Mouse (Mus musculus) layer of hippocampus, adult 2 months (tissue): ENCODE results near the gene Cnksr1. TPM values are rescaled to one million over a fixed set of nuclear protein-coding genes. Genes with fewer than 3 reads are reported as not detected.

Experiments used
- DNase-seq, 2 experiments: peaks; one replicate each; pipeline ENCODE4 v3.0.0; 2022; ENCODE audit warnings: low spot score in 2 of 2
- H3K27ac ChIP-seq: fragments of 200-600 bp; 2 replicates; pipeline ENCODE4 v1.8.1; 2022
- H3K4me3 ChIP-seq: fragments of 200-600 bp; 2 replicates; pipeline ENCODE4 v1.8.1; 2022; ENCODE audit warnings: mild to moderate bottlenecking
- CTCF ChIP-seq: fragments of 200-600 bp; conservative IDR thresholded peaks from 2 replicates; pipeline ENCODE4 v1.8.1; 2022; ENCODE audit warnings: antibody characterized with exemption, mild to moderate bottlenecking, moderate library complexity
- total RNA-seq, 2 experiments: library from RNA; stranded (reverse); gene quantifications; 2 replicates each; pipeline ENCODE4 v1.2.3; 2021

The Cnksr1 gene
- total RNA-seq, 2 experiments from 2014 or later: 0.38 to 0.66 TPM

DNA sequence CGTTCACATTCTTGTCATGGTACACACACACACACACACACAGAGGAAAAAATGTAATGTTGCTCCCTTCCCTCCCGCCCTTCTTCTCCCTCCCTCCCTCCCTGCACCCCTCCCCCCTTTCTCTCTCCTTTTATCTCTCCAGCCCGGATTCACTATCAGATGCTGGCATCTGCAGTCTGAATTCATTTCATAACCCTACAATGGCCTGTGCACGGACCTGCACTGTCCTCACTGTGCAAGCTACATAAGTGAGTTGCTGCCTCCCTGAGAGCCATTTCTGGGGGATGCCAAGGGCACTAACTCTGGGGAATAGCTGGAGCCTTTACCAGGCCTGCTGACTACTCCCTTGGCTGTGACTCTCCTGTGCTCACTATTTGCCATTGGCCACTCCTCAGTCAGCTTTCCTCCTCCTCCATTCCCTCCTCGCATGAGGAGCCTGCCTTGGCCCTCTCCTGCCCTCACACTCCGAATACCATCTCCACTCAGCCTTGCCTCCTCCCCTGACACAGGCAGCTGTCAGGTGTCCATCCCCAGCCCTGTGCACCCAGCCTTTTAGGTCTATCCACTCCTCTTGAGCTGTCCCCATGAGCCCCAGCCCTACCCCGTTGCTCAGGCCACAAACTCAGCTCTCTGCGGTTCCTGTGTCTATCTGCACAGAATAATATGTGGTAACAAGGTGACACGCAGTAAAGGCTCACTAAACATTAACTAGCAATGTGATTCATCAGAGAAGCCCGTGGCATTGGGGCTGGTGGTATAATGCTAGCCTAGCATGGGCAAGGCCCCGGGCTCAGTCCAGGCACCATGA lies 15.2 kb downstream of the Cnksr1 start:
- Histone ChIP-seq H3K4me3 (no peak overlapping the region), H3K27ac (no peak overlapping the region)
- no peak for DNase-seq
- no peak for TF ChIP-seq CTCF

DNA sequence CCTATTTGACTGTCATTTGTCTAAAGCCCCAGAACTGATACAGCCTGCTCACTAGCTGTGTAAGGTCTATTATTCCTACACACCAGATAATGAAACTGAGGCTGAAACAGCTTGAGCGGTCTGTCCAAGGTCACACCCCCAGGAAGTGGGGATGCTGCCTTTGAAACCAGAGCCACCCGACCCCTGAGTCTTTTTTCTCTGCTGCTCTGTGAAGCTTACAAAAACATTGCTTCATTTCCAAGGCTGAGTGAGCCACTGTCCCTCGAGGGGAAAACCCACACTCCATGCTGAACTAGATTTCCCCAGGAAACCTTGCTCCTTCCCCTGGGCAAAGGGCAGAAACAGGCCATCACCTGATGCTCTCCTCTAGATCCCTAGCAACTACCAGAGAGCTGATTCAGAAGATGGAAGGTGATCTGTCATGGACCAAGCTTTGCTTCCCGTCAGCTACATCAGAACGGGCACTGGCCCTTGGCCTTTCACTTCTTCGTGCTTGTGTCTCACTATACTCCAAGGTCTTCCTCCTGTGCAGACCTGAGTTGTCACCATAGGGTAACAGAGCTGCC lies 31.6 kb downstream of the Cnksr1 start:
- TF ChIP-seq CTCF: no peak

DNA sequence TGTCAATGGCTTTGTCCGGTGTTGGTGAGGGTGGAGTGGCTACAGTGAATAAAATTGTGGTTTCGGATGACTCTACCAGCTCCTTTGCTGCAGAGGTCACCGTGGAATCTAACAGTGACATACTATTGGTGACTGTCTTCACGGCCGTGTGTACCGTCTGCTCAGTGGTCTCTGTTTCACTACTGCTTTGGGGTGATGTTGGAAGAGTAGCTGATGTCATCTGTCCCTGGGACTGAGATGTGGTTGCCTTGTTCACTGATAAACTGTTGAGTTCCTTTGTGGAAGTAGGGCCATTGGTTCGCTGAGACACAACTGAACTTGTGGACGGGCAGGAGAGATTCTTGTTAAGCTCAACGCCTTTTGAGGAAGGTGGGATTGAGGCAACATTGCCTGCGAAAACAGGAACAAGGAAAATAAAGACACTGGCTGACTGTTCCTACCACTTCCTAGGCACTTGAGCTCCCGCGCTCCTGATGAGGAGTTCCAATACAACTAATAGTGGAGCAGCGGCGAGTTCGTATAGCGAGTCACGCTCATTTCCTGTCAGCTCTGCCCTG lies 34.8 kb downstream of the Cnksr1 start:
- no peak for TF ChIP-seq CTCF

More for the DNA sequence above, 31.6 kb downstream of the Cnksr1 start:
- no peak overlapping the region for H3K27ac ChIP-seq
- no peak for DNase-seq
- H3K4me3 ChIP-seq: no peak overlapping the region

DNA sequence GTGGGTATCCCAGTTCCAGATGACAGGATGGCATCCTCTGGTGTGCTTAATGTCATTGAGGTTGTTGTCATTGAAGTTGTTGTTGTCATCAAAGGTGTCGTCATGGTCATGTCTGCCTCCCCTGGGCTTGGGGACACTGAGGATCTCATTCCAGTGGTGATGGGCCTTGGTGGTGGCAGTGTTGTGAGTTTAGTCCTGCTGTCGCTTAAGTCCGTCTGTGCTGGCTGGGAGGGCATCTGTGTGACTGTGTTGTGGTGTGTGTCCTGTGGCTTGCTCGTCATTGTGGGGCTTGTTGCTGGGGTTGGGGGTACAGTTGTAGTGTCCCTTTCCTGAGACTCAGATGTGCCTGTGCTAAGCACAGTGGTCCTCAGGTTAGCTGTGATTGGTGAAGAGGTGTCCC lies 35.3 kb downstream of the Cnksr1 start, which contains the start of gene Gm7534:
TSS of gene Gm7534 (minus strand) at position 101 of the 400 bp plus-strand sequence.
- DNase-seq: no peak
- H3K4me3 ChIP-seq: no peak within 1 kb of the TSS
- no peak within 1 kb of the TSS for H3K27ac ChIP-seq
- no peak for TF ChIP-seq CTCF

More for the DNA sequence above, 34.8 kb downstream of the Cnksr1 start:
- no peak for DNase-seq
- H3K27ac ChIP-seq: no peak overlapping the region
- H3K4me3 ChIP-seq: no peak overlapping the region

DNA sequence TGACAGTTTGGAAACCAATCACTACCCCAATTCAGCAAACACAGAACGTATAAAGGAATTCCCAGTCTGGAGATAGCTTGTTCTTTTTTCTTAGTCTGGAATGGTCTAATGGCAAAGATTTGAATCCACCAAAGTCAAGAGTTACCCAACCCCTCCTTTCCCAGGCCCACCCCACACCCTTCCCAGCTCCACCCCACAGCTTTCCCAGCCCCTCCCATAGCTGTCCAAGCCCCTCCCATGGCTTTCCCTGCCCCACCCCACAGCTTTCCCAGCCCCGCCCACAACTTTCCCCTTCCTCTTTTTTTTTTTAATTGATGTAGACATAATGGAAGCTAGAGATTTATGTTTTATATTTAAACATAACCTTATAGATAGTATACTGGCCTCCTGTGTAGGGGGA lies 38.8 kb downstream of the Cnksr1 start:
- H3K27ac ChIP-seq: no peak overlapping the region
- no peak overlapping the region for H3K4me3 ChIP-seq
- no peak for DNase-seq
- TF ChIP-seq CTCF: no peak

GRCm38 (mm10) chr4:134186268-134186667 lies 51.9 kb downstream of the Cnksr1 start:
- TF ChIP-seq CTCF: no peak
- peak overlapping the region; percentile 72 for H3K4me3 ChIP-seq
- DNase-seq: no peak
- peak overlapping the region; percentile 81 for H3K27ac ChIP-seq

- Histone ChIP-seq H3K27ac (no peak overlapping the region), H3K4me3 (peak overlapping the region; percentile 72; the same call in 1 of the 2 replicates)
- no peak for TF ChIP-seq CTCF
- DNase-seq: no peak
Measured at GRCm38 (mm10) chr4:134185569-134185968, 52.6 kb downstream of the Cnksr1 start.

- DNase-seq: no peak
- Histone ChIP-seq H3K4me3 (no peak overlapping the region), H3K27ac (no peak overlapping the region)
- TF ChIP-seq CTCF: no peak
Measured at GRCm38 (mm10) chr4:134183711-134184110, 54.5 kb downstream of the Cnksr1 start.

DNA sequence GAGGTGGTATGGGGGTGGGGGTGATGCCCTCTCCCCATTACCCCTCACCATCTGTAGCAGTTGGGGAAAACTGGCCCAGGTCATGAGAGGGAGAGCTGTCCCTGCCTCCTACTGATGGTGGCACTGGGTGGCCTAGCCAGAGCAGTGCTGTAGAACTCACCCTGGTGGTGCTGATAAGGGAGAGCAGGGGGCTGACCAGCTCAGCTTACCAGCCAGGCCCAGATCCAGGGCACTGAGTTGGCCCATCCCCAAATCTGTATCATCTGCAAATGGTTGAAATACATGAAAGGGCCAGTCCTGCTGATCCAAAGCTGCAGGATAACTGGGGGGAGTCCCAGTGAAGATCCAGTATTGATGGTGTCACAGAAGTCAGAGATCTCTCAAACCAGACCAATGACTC lies 56.4 kb downstream of the Cnksr1 start:
- H3K4me3 ChIP-seq: no peak overlapping the region
- H3K27ac ChIP-seq: no peak overlapping the region
- DNase-seq: no peak
- no peak for TF ChIP-seq CTCF

DNA sequence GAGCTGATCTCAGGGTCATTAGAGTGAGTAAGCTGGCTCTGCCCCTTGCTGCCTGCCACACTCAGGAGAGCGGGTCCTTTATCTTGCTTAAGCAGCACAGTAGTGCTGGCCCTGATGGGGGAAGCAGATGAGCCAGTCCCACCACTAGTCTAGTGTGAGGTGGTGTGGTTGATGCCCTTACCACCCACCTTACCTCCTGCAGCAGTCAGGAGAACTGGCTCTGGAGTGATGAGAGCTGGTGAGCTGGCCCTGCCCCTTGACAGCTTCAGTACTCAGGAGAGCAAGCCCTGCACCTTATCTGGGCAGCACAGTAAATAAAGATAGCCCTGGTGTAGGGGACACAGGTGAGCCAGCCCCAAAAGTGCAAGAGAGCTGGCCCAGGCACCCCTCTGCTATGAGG lies 57.1 kb downstream of the Cnksr1 start:
- H3K4me3 ChIP-seq: no peak overlapping the region
- no peak for DNase-seq
- no peak for TF ChIP-seq CTCF
- H3K27ac ChIP-seq: no peak overlapping the region

Other genes with a start within 250 kb of the Cnksr1 start
- 10 to 100 TPM; 61.7 to 62.9 TPM for gene Dhdds, start 237.5 kb downstream of the Cnksr1 start, total RNA-seq
- gene Lin28a, start 219.6 kb downstream of the Cnksr1 start, total RNA-seq: not detected
- not detected for gene Zfp683, start 184.6 kb downstream of the Cnksr1 start, total RNA-seq
- gene Crybg2, start 177.6 kb downstream of the Cnksr1 start, total RNA-seq: 1 to 10 TPM; 2.7 to 3.0 TPM
- gene Cd52, start 143.3 kb downstream of the Cnksr1 start, total RNA-seq: 1 to 10 TPM; 1.1 to 3.8 TPM
- gene Ubxn11, start 135.8 kb downstream of the Cnksr1 start, total RNA-seq: 10 to 100 TPM; 34.0 to 42.4 TPM
- gene Sh3bgrl3, start 109.6 kb downstream of the Cnksr1 start, total RNA-seq: 100 to 1,000 TPM; 257 to 267 TPM
- gene Cep85, start 51.3 kb downstream of the Cnksr1 start, total RNA-seq: 10 to 100 TPM; 14.3 to 17.2 TPM
- gene Gm7534, start 35.4 kb downstream of the Cnksr1 start, total RNA-seq: not detected
- under 1 TPM in 1 of 2 experiments, not detected in 1; 0.90 TPM for gene Catsper4, start 11.0 kb downstream of the Cnksr1 start, total RNA-seq
- gene E130218I03Rik, start 5.3 kb upstream of the Cnksr1 start, total RNA-seq: not detected
- 10 to 100 TPM in 1 of 2 experiments, 1 to 10 TPM in 1; 9.0 to 10.0 TPM for gene Zfp593, start 7.2 kb upstream of the Cnksr1 start, total RNA-seq
- gene Gm30191, start 8.5 kb upstream of the Cnksr1 start, total RNA-seq: not detected
- 1 to 10 TPM; 2.7 to 4.0 TPM for gene Grrp1, start 15.7 kb upstream of the Cnksr1 start, total RNA-seq
- gene Pdik1l, start 49.5 kb upstream of the Cnksr1 start, total RNA-seq: 10 to 100 TPM; 16.9 to 18.6 TPM
- gene Trim63, start 76.7 kb upstream of the Cnksr1 start, total RNA-seq: not detected
- gene Slc30a2, start 104.8 kb upstream of the Cnksr1 start, total RNA-seq: not detected
- 10 to 100 TPM; 44.7 to 46.5 TPM for gene Extl1, start 145.5 kb upstream of the Cnksr1 start, total RNA-seq
- gene Pafah2, start 157.9 kb upstream of the Cnksr1 start, total RNA-seq: 1 to 10 TPM; 6.6 to 9.0 TPM
- 100 to 1,000 TPM; 362 to 369 TPM for gene Stmn1, start 229.9 kb upstream of the Cnksr1 start, total RNA-seq